Mouse (Mus musculus) heart, adult 2 months (tissue): ENCODE measurements around the gene Echdc1. TPM values are rescaled to one million over a fixed set of nuclear protein-coding genes. Genes with fewer than 3 reads are reported as not detected.

Source experiments
- DNase-seq, 2 experiments: peaks; one replicate each; pipeline ENCODE4 v3.0.0; 2021
- H3K27ac ChIP-seq: fragments of 200-600 bp; 2 replicates; pipeline ENCODE4 v1.8.1; 2022
- H3K27me3 ChIP-seq: fragments of 200-500 bp; 2 replicates; pipeline ENCODE4 v1.6.1; 2012; ENCODE audit warnings: mild to moderate bottlenecking, low read length, inconsistent platforms, mixed read lengths; ENCODE audit not compliant: control insufficient read depth, insufficient read depth
- H3K36me3 ChIP-seq: fragments of 200-500 bp; 2 replicates; pipeline ENCODE4 v1.6.1; 2012; ENCODE audit warnings: low read length, inconsistent platforms; ENCODE audit not compliant: control insufficient read depth, insufficient read depth
- H3K4me1 ChIP-seq: fragments of 200-500 bp; 2 replicates; pipeline ENCODE4 v1.6.1; 2011; ENCODE audit warnings: low read length; ENCODE audit not compliant: control insufficient read depth, insufficient read depth
- H3K4me3 ChIP-seq: fragments of 200-600 bp; 2 replicates; pipeline ENCODE4 v1.8.1; 2022
- H3K79me2 ChIP-seq: fragments of 200-500 bp; replicated peaks from 2 replicates; pipeline ENCODE4 v1.6.1; 2012; ENCODE audit warnings: mild to moderate bottlenecking, inconsistent platforms, low read length, moderate library complexity, mixed read lengths; ENCODE audit not compliant: control insufficient read depth, insufficient read depth
- H3K9ac ChIP-seq: fragments of 200-500 bp; 2 replicates; pipeline ENCODE4 v1.6.1; 2012; ENCODE audit warnings: low read depth, mild to moderate bottlenecking, control low read depth, inconsistent platforms, low read length, mixed read lengths
- CTCF ChIP-seq: fragments of 200-600 bp; IDR thresholded peaks from 2 replicates; pipeline ENCODE4 v1.8.1; 2022; ENCODE audit warnings: antibody characterized with exemption, mild to moderate bottlenecking, moderate library complexity
- EP300 ChIP-seq: fragments of 200-500 bp; IDR thresholded peaks from 2 replicates; pipeline ENCODE4 v1.6.1; 2011; ENCODE audit warnings: low read depth, low read length, control low read depth; ENCODE audit not compliant: insufficient read depth
- POLR2A ChIP-seq: fragments of 200-500 bp; IDR thresholded peaks from 2 replicates; pipeline ENCODE4 v1.6.1; 2011; ENCODE audit warnings: mild to moderate bottlenecking, low read depth, low read length, control low read depth; ENCODE audit not compliant: insufficient read depth
- WGBS: fragments of 180-500 bp; shearing (Covaris S2); methylation state at CpG from one replicate; pipeline ENCODE4 v1.1.7; 2018; 5-methylcytosine and 5-hydroxymethylcytosine counted together
- intact Hi-C: fragments of 180-260 bp; cut with DNase I; formaldehyde crosslinking; loops from one replicate; pipeline ENCODE4 v1.15.1; 2025
- polyA plus RNA-seq: library from polyadenylated mRNA; depleted of rRNA; stranded (reverse); fragments of >200 nt; gene quantifications from 2 replicates; pipeline ENCODE4 v1.2.3, GENCODE M21; 2012
- total RNA-seq, 2 experiments: library from RNA; stranded (reverse); gene quantifications; 2 replicates each; pipeline ENCODE4 v1.2.3; 2021

Echdc1 gene
- total and polyA plus RNA-seq, 3 experiments, result 9.7 to 40.2 (median 36.2) TPM

DNA sequence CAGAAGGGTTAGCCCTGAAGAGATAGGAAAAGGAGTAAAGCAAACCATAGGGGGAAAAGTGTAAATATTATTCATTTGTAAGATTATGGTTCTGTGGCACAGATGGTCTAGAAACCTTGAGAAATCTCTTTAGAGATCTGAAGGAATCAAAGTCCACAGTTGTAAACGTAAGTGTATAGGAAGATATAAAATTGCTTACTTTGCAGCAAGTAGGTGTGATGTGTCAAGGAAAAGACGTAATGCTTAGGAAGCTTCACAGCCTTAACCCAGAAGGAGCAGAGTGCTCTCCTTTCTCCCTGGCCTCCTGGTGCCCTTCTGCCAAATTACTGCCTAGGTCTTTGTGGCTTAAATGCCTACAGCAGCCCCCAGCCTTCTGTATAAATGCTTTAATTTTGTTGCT lies 11.9 kb downstream of the Echdc1 start:
- intact Hi-C loops, result no loop called here
- no peaks in the 10 kb centered on the region for H3K27me3 ChIP-seq
- WGBS, result 95% methylated on average over 2 of the region's 2 CpGs
- no peaks in the 10 kb centered on the region for H3K4me1 ChIP-seq
- no peaks in the 10 kb centered on the region for H3K36me3 ChIP-seq
- H3K27ac ChIP-seq, result no peak overlapping the region
- no peak for DNase-seq
- H3K4me3 ChIP-seq, result no peak overlapping the region
- H3K9ac ChIP-seq, result no peak overlapping the region
- no peaks in the 10 kb centered on the region for H3K79me2 ChIP-seq
- no peak for TF ChIP-seq POLR2A
- no peak for TF ChIP-seq CTCF
- TF ChIP-seq EP300, result no peak

DNA sequence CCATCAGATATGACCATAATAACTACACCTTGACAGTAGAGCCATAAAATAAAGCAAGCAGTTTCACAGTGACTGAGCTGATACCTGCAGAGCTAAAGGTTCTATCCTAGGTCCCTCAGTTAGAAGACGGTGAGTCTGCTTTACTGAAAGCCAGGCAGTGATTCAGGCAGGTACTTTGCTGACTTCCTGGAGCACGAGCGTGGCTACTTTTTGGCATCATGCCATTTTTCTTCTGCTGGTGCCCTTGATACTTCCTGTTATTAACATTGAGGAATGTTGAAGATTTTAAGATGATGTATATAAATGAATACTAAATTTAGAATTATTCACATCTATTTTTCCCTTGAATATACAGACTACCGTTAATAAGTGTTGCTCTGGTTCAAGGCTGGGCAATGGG lies 20.9 kb downstream of the Echdc1 start:
- intact Hi-C loops, result no loop called here
- H3K27me3 ChIP-seq, result no peaks in the 10 kb centered on the region
- no peak overlapping the region for H3K9ac ChIP-seq
- no peaks in the 10 kb centered on the region for H3K79me2 ChIP-seq
- H3K4me1 ChIP-seq, result no peaks in the 10 kb centered on the region
- no peak for DNase-seq
- no peak overlapping the region for H3K27ac ChIP-seq
- TF ChIP-seq EP300 (no peak), CTCF (no peak), POLR2A (no peak)
- 34% methylated on average over 4 of the region's 4 CpGs for WGBS
- H3K4me3 ChIP-seq, result no peak overlapping the region
- no peaks in the 10 kb centered on the region for H3K36me3 ChIP-seq

DNA sequence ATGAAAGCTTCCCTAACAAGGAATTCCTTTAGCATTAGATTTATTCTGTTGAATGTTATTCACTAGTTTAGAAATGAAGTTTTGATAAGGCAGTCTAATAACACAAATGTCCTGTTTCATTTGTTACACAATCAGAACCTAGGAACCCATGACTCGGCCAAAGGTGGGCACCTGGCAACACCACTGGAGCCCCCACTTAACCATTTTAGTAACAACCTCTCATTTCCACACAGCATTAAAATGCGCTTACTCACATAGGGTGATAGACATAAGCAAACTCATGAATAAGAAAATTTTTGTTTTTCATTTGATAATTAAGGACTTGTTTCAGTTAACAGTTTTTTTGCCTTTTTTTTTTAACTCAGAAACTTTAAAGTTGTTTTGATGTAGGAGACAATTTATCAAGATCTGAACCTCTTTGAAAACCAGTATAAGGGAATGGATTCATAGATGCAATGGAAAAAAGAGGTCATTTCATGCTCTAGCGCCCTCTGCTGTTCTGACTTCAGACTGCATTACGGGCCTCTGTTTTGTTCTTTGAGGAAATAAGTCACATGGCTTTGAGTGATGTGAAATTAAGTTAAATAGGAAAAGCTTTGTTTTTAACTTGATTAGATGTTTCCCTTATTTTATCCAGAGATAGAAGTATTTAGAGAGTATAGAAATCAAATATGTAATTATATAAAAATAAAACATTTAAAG lies 25.5 kb downstream of the Echdc1 start:
- 49% methylated on average over 4 of the region's 4 CpGs for WGBS
- intact Hi-C loops, result no loop called here
- Histone ChIP-seq H3K9ac (no peak overlapping the region), H3K27ac (no peak overlapping the region), H3K27me3 (no peaks in the 10 kb centered on the region), H3K4me1 (no peaks in the 10 kb centered on the region), H3K36me3 (no peaks in the 10 kb centered on the region), H3K4me3 (no peak overlapping the region), H3K79me2 (no peaks in the 10 kb centered on the region)
- peak; percentile 38 to 65 for DNase-seq
- TF ChIP-seq CTCF (peak; percentile 89), EP300 (no peak)

DNA sequence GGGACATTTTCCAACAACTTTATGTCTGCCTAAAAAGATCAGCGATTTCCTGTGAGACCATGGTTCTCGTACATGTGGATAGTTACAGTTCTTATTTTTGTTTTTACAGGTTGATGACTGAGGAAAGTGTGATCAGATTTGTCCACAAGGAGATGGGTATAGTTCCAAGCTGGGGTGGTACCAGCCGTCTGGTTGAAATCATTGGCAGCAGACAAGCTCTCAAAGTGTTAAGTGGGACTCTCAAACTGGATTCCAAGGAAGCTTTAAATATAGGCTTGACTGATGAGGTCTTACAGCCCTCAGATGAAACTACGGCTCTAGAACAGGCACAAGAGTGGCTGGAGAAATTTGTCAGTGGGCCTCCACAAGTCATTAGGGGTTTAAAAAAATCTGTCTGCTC lies 31.3 kb downstream of the Echdc1 start:
- Histone ChIP-seq H3K27ac (no peak overlapping the region), H3K27me3 (no peaks in the 10 kb centered on the region), H3K36me3 (peaks cover 7% of the 10 kb centered on the region), H3K9ac (no peak overlapping the region), H3K79me2 (0 out of 2 replicates have a peak, but pooled peaks cover 1% of the 10 kb centered on the region), H3K4me3 (no peak overlapping the region), H3K4me1 (no peaks in the 10 kb centered on the region)
- intact Hi-C loops, result no loop called here
- TF ChIP-seq CTCF (no peak), EP300 (no peak), POLR2A (no peak)
- no peak for DNase-seq
- 80% methylated on average over 4 of the region's 4 CpGs for WGBS

DNA sequence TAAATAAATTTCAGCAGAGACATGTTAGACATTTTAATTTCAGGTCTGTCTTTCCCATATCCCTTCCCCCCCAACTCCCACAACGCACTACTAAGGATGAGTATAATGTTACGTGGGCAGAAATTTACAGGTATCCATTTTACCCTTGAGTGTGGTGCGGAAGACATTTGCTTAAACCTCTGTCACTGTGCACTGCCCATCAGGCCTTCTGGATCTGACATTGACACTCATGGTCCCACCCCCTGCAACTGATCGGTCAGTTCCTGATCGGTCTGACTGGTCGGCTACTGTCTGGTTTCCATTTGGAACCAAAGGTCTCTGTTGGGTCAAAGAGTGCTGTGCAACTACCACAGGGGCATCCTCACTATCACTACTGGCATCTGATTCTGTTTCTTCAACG lies 33.7 kb downstream of the Echdc1 start:
- Histone ChIP-seq H3K36me3 (peaks cover 16% of the 10 kb centered on the region), H3K79me2 (peaks cover 6% of the 10 kb centered on the region; the same call in 1 of the 2 replicates), H3K4me1 (no peaks in the 10 kb centered on the region), H3K27me3 (no peaks in the 10 kb centered on the region), H3K9ac (no peak overlapping the region), H3K27ac (no peak overlapping the region), H3K4me3 (no peak overlapping the region)
- WGBS, result 94% methylated on average over 7 of the region's 7 CpGs
- TF ChIP-seq CTCF (no peak), EP300 (no peak)
- intact Hi-C loops, result no loop called here
- no peak for DNase-seq

DNA sequence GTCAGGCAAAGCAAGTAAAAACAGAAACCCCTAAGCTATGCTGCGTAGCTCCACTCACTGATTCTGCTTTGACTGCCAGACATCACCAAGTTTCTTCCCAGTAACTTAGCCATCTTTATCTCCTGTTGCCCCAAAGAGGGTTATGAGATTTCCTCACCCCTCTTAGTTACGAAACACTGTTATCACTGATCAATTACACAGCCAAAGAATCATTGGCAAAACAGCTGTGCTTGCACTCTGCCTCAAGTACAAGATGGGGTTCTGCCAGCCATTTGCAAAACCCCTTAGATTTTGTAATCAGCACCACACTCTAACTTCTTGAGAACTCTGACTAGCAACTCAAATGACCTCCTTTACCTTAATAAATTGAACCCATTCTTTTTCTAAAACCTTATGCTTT lies 38.5 kb downstream of the Echdc1 start:
- H3K4me1 ChIP-seq, result peaks cover 10% of the 10 kb centered on the region
- H3K27me3 ChIP-seq, result no peaks in the 10 kb centered on the region
- H3K9ac ChIP-seq, result no peak overlapping the region
- 74% methylated on average over 2 of the region's 2 CpGs for WGBS
- intact Hi-C loops, result no loop called here
- no peak for TF ChIP-seq CTCF
- TF ChIP-seq POLR2A, result no peak
- no peak for TF ChIP-seq EP300
- peaks cover 6% of the 10 kb centered on the region for H3K79me2 ChIP-seq
- no peak for DNase-seq
- H3K36me3 ChIP-seq, result peaks cover 46% of the 10 kb centered on the region
- H3K27ac ChIP-seq, result no peak overlapping the region
- H3K4me3 ChIP-seq, result no peak overlapping the region
